Mouse (Mus musculus): Measurements from ENCODE around the gene Usp39. TPM values are rescaled to one million over a fixed set of nuclear protein-coding genes. Genes with fewer than 3 reads are reported as not detected.

Usp39 gene
- polyA plus RNA-seq, 1 experiment from 2014 or later: 20.1 TPM

DNA sequence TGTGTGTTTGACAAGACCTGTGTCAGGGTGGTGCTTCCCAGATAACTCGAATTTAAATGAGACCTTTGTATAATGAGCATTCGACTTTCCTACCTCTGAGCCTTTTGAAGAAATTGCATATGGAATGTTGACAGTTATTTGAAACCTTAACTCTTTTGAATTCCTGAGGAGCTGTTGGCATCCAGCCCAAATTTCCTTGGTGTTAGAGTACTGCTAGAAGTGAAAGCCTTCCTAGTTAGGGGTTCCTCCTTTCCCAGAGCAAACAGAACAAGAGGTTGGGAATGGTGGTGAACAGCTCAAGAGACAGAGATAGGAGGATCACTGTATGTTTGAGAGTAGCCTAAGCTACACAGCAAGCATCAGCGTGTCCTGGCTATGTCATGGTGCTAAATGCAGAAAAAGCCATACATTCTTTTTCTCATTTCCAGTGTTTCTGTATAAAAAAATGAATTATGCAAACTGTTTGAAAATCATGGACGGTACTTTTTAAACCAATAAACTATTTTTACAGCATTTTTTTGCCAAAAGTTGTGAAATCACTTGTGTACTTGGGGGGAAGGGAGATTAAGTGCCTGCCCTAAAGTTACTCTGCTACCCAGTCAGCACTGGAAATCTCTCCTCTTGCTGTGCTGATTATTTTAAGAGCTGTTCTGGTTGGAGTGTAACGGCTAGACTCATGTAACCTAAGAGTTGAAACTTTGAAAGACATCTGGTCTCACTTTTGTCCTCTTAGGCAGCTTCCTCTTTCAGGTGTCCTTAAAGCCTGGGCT lies 7.8 kb upstream of the Usp39 start:
- 50% methylated on average over 5 of the region's 5 CpGs for WGBS

DNA sequence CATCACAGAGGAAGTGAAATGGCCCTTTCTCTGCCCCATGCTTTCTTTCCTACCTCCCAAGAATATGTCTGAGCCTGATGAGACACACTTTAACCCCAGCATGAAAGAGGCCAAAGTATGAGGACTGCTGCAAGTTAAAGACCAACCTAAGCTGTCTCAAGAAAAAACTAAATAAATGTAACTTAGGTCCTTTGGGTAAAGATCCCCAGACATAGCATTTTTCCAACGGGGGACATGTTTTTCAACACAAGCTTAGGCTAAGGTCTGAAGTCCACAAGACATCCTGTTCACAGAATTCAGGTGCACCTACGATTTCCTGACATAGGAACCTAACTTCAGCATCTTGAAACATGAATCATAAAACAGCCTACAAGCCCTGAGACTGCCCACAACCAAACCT lies 5.2 kb upstream of the Usp39 start:
- DNase-seq (ENCODE audit: low spot score): no peak
- TF ChIP-seq CTCF (IDR thresholded peaks at IDR 0.05; ENCODE audit: low read depth) (no peak), EP300 (optimal IDR thresholded peaks at IDR 0.05) (no peak)
- H3K27me3 ChIP-seq (ENCODE audit: control insufficient read depth, insufficient read depth, low read length): no peaks in the 10 kb centered on the region
- no peak overlapping the region for H3K9ac ChIP-seq (ENCODE audit: low read length)
- no peaks in the 10 kb centered on the region for H3K9me3 ChIP-seq (ENCODE audit: control insufficient read depth, low read length)
- peaks cover 3% of the 10 kb centered on the region; the same call in 1 of the 2 replicates for H3K4me1 ChIP-seq (replicated peaks; ENCODE audit: control insufficient read depth, insufficient read depth)
- H3K4me3 ChIP-seq (ENCODE audit: low read depth, low read length): no peak overlapping the region
- peaks cover 6% of the 10 kb centered on the region; the same call in 1 of the 2 replicates for H3K36me3 ChIP-seq (ENCODE audit: control insufficient read depth, insufficient read depth, low read length)
- no peak overlapping the region for H3K27ac ChIP-seq (replicated peaks)
- no peak for ATAC-seq (ENCODE audit: low FRiP score, low TSS enrichment)
- no peak overlapping the region for H3K4me2 ChIP-seq (replicated peaks; ENCODE audit: low read depth)
- WGBS: 91% methylated on average over 2 of the region's 2 CpGs

More for the DNA sequence above, 7.8 kb upstream of the Usp39 start:
- H3K4me2 ChIP-seq (replicated peaks; ENCODE audit: low read depth): no peak overlapping the region
- TF ChIP-seq EP300 (optimal IDR thresholded peaks at IDR 0.05) (no peak), CTCF (IDR thresholded peaks at IDR 0.05; ENCODE audit: low read depth) (no peak)
- no peaks in the 10 kb centered on the region for H3K9me3 ChIP-seq (ENCODE audit: control insufficient read depth, low read length)
- H3K4me1 ChIP-seq (replicated peaks; ENCODE audit: control insufficient read depth, insufficient read depth): peaks cover 3% of the 10 kb centered on the region; the same call in 1 of the 2 replicates
- no peaks in the 10 kb centered on the region for H3K27me3 ChIP-seq (ENCODE audit: control insufficient read depth, insufficient read depth, low read length)
- H3K27ac ChIP-seq (replicated peaks): no peak overlapping the region
- ATAC-seq (ENCODE audit: low FRiP score, low TSS enrichment) (no peak), DNase-seq (ENCODE audit: low spot score) (no peak)
- H3K36me3 ChIP-seq (ENCODE audit: control insufficient read depth, insufficient read depth, low read length): peaks cover 6% of the 10 kb centered on the region; the same call in 1 of the 2 replicates
- H3K9ac ChIP-seq (ENCODE audit: low read length): no peak overlapping the region
- no peak overlapping the region for H3K4me3 ChIP-seq (ENCODE audit: low read depth, low read length)

- Histone ChIP-seq H3K4me1 (replicated peaks; ENCODE audit: control insufficient read depth, insufficient read depth) (no peaks in the 10 kb centered on the region; the same call in 1 of the 2 replicates), H3K9ac (ENCODE audit: low read length) (0 out of 2 replicates have a peak overlapping the region, but pooled peaks have one; percentile 18), H3K36me3 (ENCODE audit: control insufficient read depth, insufficient read depth, low read length) (peaks cover 6% of the 10 kb centered on the region; the same call in 1 of the 2 replicates), H3K4me2 (replicated peaks; ENCODE audit: low read depth) (peak overlapping the region; percentile 70), H3K27ac (replicated peaks) (no peak overlapping the region; the same call in 1 of the 2 replicates), H3K4me3 (ENCODE audit: low read depth, low read length) (no peak overlapping the region), H3K27me3 (ENCODE audit: control insufficient read depth, insufficient read depth, low read length) (no peaks in the 10 kb centered on the region), H3K9me3 (ENCODE audit: control insufficient read depth, low read length) (no peaks in the 10 kb centered on the region)
- 68% methylated on average over 10 of the region's 10 CpGs for WGBS
- TF ChIP-seq EP300 (optimal IDR thresholded peaks at IDR 0.05) (no peak), CTCF (IDR thresholded peaks at IDR 0.05; ENCODE audit: low read depth) (no peak)
- DNase-seq (ENCODE audit: low spot score) (no peak), ATAC-seq (ENCODE audit: low FRiP score, low TSS enrichment) (no peak)
Observed at GRCm38 (mm10) chr6:72348411-72348810, 3.4 kb upstream of the Usp39 start.

- H3K4me2 ChIP-seq (replicated peaks; ENCODE audit: low read depth): peak within 1 kb of the TSS; percentile 70
- no peak for TF ChIP-seq EP300 (optimal IDR thresholded peaks at IDR 0.05)
- TF ChIP-seq CTCF (IDR thresholded peaks at IDR 0.05; ENCODE audit: low read depth): peak; percentile 50
- ATAC-seq (ENCODE audit: low FRiP score, low TSS enrichment) (peak; percentile 61), DNase-seq (ENCODE audit: low spot score) (peak; percentile 73)
- no peaks in the 10 kb centered on the region for H3K9me3 ChIP-seq (ENCODE audit: control insufficient read depth, low read length)
- peak within 1 kb of the TSS; percentile 44 for H3K4me3 ChIP-seq (ENCODE audit: low read depth, low read length)
- H3K9ac ChIP-seq (ENCODE audit: low read length): peak within 1 kb of the TSS; percentile 63
- peak within 1 kb of the TSS; percentile 72 for H3K27ac ChIP-seq (replicated peaks)
- no peaks in the 10 kb centered on the region for H3K27me3 ChIP-seq (ENCODE audit: control insufficient read depth, insufficient read depth, low read length)
- peaks cover 6% of the 10 kb centered on the region; the same call in 1 of the 2 replicates for H3K36me3 ChIP-seq (ENCODE audit: control insufficient read depth, insufficient read depth, low read length)
- no peaks in the 10 kb centered on the region; the same call in 1 of the 2 replicates for H3K4me1 ChIP-seq (replicated peaks; ENCODE audit: control insufficient read depth, insufficient read depth)
- under 1% methylated on average over 69 of the region's 72 CpGs for WGBS
Observed at GRCm38 (mm10) chr6:72347166-72347941, 2.4 kb upstream of the Usp39 start, which contains the start of gene 0610030E20Rik. 0610030E20Rik (plus strand) TSS chr6:72347317.

GRCm38 (mm10) chr6:72346261-72346660 lies 1.3 kb upstream of the Usp39 start:
- Histone ChIP-seq H3K4me1 (replicated peaks; ENCODE audit: control insufficient read depth, insufficient read depth) (no peaks in the 10 kb centered on the region; the same call in 1 of the 2 replicates), H3K27ac (replicated peaks) (no peak overlapping the region), H3K36me3 (ENCODE audit: control insufficient read depth, insufficient read depth, low read length) (peaks cover 6% of the 10 kb centered on the region; the same call in 1 of the 2 replicates), H3K4me3 (ENCODE audit: low read depth, low read length) (no peak overlapping the region), H3K4me2 (replicated peaks; ENCODE audit: low read depth) (no peak overlapping the region), H3K27me3 (ENCODE audit: control insufficient read depth, insufficient read depth, low read length) (no peaks in the 10 kb centered on the region), H3K9me3 (ENCODE audit: control insufficient read depth, low read length) (no peaks in the 10 kb centered on the region), H3K9ac (ENCODE audit: low read length) (no peak overlapping the region)
- DNase-seq (ENCODE audit: low spot score): no peak
- WGBS: 80% methylated on average over 4 of the region's 4 CpGs
- no peak for TF ChIP-seq EP300 (optimal IDR thresholded peaks at IDR 0.05)
- TF ChIP-seq CTCF (IDR thresholded peaks at IDR 0.05; ENCODE audit: low read depth): no peak
- ATAC-seq (ENCODE audit: low FRiP score, low TSS enrichment): no peak

Data from stomach, postnatal 0 days (tissue).